23 mouse cellular contexts compared by ENCODE assay signal in the genomic region with DNA sequence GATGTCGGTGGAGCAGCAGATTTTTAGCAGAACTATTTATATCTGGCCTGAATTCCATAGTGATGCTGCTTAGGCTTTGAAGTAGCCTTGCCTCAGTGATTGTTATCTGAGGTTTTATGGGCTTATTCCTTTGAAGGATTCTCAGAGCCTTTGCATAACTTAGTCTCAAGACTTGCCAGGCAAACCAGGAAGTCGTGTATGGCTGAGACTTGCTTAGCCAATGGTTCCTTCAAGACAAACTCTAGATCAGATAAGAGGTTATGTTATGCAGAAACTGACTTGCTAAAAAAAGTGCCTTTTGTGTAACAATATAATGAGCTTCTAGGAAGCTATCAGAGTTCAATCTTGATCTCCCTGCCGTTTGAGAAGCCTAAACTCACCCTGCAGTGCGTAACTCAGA. TPM values are rescaled to one million over a fixed set of nuclear protein-coding genes. Genes with fewer than 3 reads are reported as not detected.
"Had no signal": no experiment of that assay in that cellular context is flagged by ENCODE, and none has a peak within 500 bp of the region (broad histone marks: within the 10 kb centered on the region; RNA-seq: fewer than 3 reads in every experiment).

No protein-coding gene starts in this region.

- DNase-seq: kidney, adult 8-10 months; kidney, postnatal 36 days; lung, adult 2 months; lung, postnatal 36 days; retina, postnatal 1 day; right cerebral cortex, postnatal 4 days; spleen, adult 18-20 months; thymus, postnatal 36 days had no signal

- H3K4me1 ChIP-seq: limb, embryonic 10.5 days; liver, embryonic 15.5 days; midbrain, embryonic 12.5 days; neural tube, embryonic 13.5 days; stomach, embryonic 15.5 days had no signal

- H3K4me2 ChIP-seq: liver, embryonic 11.5 days; liver, embryonic 15.5 days; midbrain, embryonic 12.5 days; neural tube, embryonic 13.5 days; stomach, embryonic 15.5 days had no signal

- H3K27me3 ChIP-seq: liver, embryonic 15.5 days; midbrain, embryonic 12.5 days; neural tube, embryonic 13.5 days; stomach, embryonic 15.5 days had no signal

- ATAC-seq: lung, postnatal 0 days; midbrain, embryonic 16.5 days had no signal

- H3K9ac ChIP-seq: liver, embryonic 15.5 days; midbrain, embryonic 12.5 days; neural tube, embryonic 13.5 days; stomach, embryonic 15.5 days had no signal

- H3K27ac ChIP-seq: kidney, postnatal 0 days; layer of hippocampus, adult 2 months; limb, embryonic 10.5 days; liver, embryonic 15.5 days; midbrain, embryonic 12.5 days; neural tube, embryonic 13.5 days; stomach, embryonic 15.5 days had no signal

- H3K9me3 ChIP-seq: limb, embryonic 10.5 days; liver, embryonic 15.5 days; midbrain, embryonic 12.5 days; neural tube, embryonic 13.5 days; stomach, embryonic 15.5 days had no signal

- H3K4me3 ChIP-seq: layer of hippocampus, adult 2 months; limb, embryonic 10.5 days; liver, embryonic 15.5 days; midbrain, embryonic 12.5 days; neural tube, embryonic 13.5 days; stomach, embryonic 15.5 days had no signal

- H3K36me3 ChIP-seq: limb, embryonic 10.5 days; liver, embryonic 15.5 days; midbrain, embryonic 12.5 days; neural tube, embryonic 13.5 days; stomach, embryonic 15.5 days had no signal

RNA-seq across cellular contexts. Expression of a gene that starts 11.5 kb away (rescaled TPM):
- total RNA-seq: layer of hippocampus, adult 2 months; layer of hippocampus, postnatal 10 days; left cerebral cortex, postnatal 10 days; megakaryocyte progenitor cell, adult 5-6 weeks had no signal
- polyA plus RNA-seq: limb, embryonic 10.5 days; limb, embryonic 14.5 days; liver, embryonic 11.5 days; liver, embryonic 15.5 days; lung, adult 2 months; lung, postnatal 0 days; midbrain, embryonic 12.5 days; midbrain, embryonic 16.5 days; neural tube, embryonic 13.5 days; stomach, embryonic 15.5 days; thymus, postnatal 0 days had no signal
